Mouse (Mus musculus) spleen, adult 18-20 months (tissue): Measurements from ENCODE around the gene Arhgdia.
"Not testable (repeated sequence)": the region's sequence is repeated elsewhere in the genome, so short reads cannot be mapped to it uniquely, and the experiment has no call there.

ENCODE experiments used
- DNase-seq, 2 experiments: peaks; one replicate each; pipeline ENCODE4 v3.0.0; 2022; ENCODE audit warnings: mixed read lengths in 2 of 2

The Arhgdia gene

GRCm38 (mm10) chr11:120613481-120613972 is 32.1 kb upstream of the Arhgdia start:
- no peak for DNase-seq

GRCm38 (mm10) chr11:120612763-120613162 is 31.3 kb upstream of the Arhgdia start:
- peak; percentile 47 to 66 for DNase-seq

- no peak for DNase-seq
These were observed 29.1 kb upstream of the Arhgdia start for GRCm38 (mm10) chr11:120610477-120611046.

- no peak for DNase-seq
These were observed 27.8 kb upstream of the Arhgdia start for GRCm38 (mm10) chr11:120609250-120609649.

GRCm38 (mm10) chr11:120608241-120609034 is 27.0 kb upstream of the Arhgdia start, which contains the start of gene Npb:
Npb (plus strand) TSS chr11:120608477.
- DNase-seq: no peak

- no peak for DNase-seq
These were observed 25.3 kb upstream of the Arhgdia start for GRCm38 (mm10) chr11:120606764-120607163.

GRCm38 (mm10) chr11:120605667-120606066 is 24.2 kb upstream of the Arhgdia start:
- no peak for DNase-seq

GRCm38 (mm10) chr11:120603545-120603944 is 22.1 kb upstream of the Arhgdia start:
- no peak for DNase-seq

- DNase-seq: no peak
These were observed 19.3 kb upstream of the Arhgdia start for GRCm38 (mm10) chr11:120600716-120601115.

- no peak for DNase-seq
These were observed 17.6 kb upstream of the Arhgdia start for GRCm38 (mm10) chr11:120598990-120599549.

GRCm38 (mm10) chr11:120598283-120598989 is 17.0 kb upstream of the Arhgdia start, which contains the start of the genes Alyref and Anapc11:
Alyref (minus strand) TSS chr11:120598365.
Anapc11 (plus strand) TSS chr11:120598421.
- peak; percentile 89 to 91 for DNase-seq

- DNase-seq: no peak
These were observed 16.1 kb upstream of the Arhgdia start for GRCm38 (mm10) chr11:120597240-120598235.

- DNase-seq: no peak
These were observed 7.1 kb upstream of the Arhgdia start for GRCm38 (mm10) chr11:120588531-120588930.

- DNase-seq: no peak
These were observed 2.5 kb upstream of the Arhgdia start for GRCm38 (mm10) chr11:120583937-120584336.

- not testable (repeated sequence) for DNase-seq
These were observed 1.5 kb upstream of the Arhgdia start for GRCm38 (mm10) chr11:120582982-120583293.

- peak in 1 of 2 experiments; percentile 53 for DNase-seq
These were observed 1.0 kb upstream of the Arhgdia start for GRCm38 (mm10) chr11:120582268-120582981.

GRCm38 (mm10) chr11:120580871-120581331 is 523 bp downstream of the Arhgdia start:
- peak; percentile 43 to 63 for DNase-seq

- peak; percentile 31 to 36 for DNase-seq
These were observed 1.2 kb downstream of the Arhgdia start for GRCm38 (mm10) chr11:120580190-120580589.

- DNase-seq: peak; percentile 50 to 79
These were observed 1.9 kb downstream of the Arhgdia start for GRCm38 (mm10) chr11:120579316-120580107.

- DNase-seq: peak in 1 of 2 experiments; percentile 25
These were observed 2.7 kb downstream of the Arhgdia start for GRCm38 (mm10) chr11:120578694-120579243.
